Comparison of ENCODE assay signal across 8 mouse cellular contexts in the genomic region with DNA sequence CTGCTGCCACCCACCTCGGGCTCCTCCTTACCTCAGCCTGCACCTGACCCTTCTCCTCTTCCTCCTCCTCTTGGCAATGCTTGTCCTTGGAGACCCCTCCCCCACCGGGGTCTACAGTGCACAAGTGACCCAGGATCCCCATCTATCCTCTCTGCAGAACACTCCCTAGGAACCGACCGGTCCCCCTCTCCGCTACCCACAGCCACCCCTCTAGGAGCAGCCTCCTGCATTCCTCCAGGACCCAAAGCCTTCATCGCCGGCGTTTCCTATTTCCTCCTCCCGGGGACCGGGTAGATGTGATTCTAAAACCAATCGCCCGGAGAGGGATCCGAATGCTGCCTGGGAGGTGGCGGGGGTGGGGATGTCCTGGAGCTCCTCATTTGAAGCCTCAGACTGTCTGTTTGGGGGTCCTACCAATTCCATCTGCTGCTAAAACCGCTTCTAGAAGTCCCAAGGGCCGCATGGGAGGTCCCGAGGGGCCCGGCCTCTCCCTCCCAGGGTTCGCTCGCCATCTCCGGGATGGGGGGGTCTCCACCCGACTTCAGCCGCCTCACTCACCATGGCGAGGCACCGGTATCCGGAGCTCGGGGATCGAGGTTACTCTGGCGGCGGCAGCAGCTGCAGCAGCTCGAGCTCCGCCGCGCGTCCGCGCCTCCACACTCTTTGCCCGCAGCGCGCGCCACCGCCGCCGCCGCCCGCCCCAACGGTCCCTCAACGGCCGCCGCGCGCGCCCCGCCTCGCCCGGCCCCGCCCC. TPM values are rescaled to one million over a fixed set of nuclear protein-coding genes. Genes with fewer than 3 reads are reported as not detected.
DNase-seq lines count a peak whose midpoint lies in the region; ATAC-seq and TF ChIP-seq lines count a peak whose summit lies in the region.

No protein-coding gene starts in this region.

- no peaks in the 10 kb centered on the region for H3K27me3 ChIP-seq in forebrain, embryonic 10.5 days (ENCODE audit: poor library complexity, severe bottlenecking)
- H3K27me3 ChIP-seq in kidney, postnatal 0 days (ENCODE audit: insufficient read depth, low read length), result no peaks in the 10 kb centered on the region
- H3K27me3 ChIP-seq in midbrain, embryonic 11.5 days (ENCODE audit: control insufficient read depth, insufficient read depth, low read length), result no peaks in the 10 kb centered on the region

- peak overlapping the region; percentile 94 for H3K4me2 ChIP-seq in kidney, postnatal 0 days (ENCODE audit: low read length)
- H3K4me2 ChIP-seq in midbrain, embryonic 11.5 days, result peak overlapping the region; percentile 93

- peak overlapping the region; percentile 98 for H3K27ac ChIP-seq in forebrain, embryonic 10.5 days
- H3K27ac ChIP-seq in kidney, postnatal 0 days, result peak overlapping the region; percentile 97
- H3K27ac ChIP-seq in midbrain, embryonic 11.5 days (ENCODE audit: low read depth, low read length), result peak overlapping the region; percentile 96

- H3K4me1 ChIP-seq in forebrain, embryonic 10.5 days, result peaks cover 45% of the 10 kb centered on the region
- H3K4me1 ChIP-seq in kidney, postnatal 0 days (replicated peaks; ENCODE audit: insufficient read depth, low read length), result peaks cover 23% of the 10 kb centered on the region
- peaks cover 30% of the 10 kb centered on the region for H3K4me1 ChIP-seq in midbrain, embryonic 11.5 days (ENCODE audit: control insufficient read depth, insufficient read depth, low read length)

- WGBS in forebrain, embryonic 10.5 days, result under 1% methylated on average over 57 of the region's 57 CpGs
- under 1% methylated on average over 39 of the region's 57 CpGs for WGBS in kidney, postnatal 0 days
- 0% methylated on average over 37 of the region's 57 CpGs for WGBS in midbrain, embryonic 11.5 days

- peak overlapping the region; percentile 96 for H3K9ac ChIP-seq in kidney, postnatal 0 days (ENCODE audit: low read depth, low read length)
- peak overlapping the region; percentile 97 for H3K9ac ChIP-seq in midbrain, embryonic 11.5 days (ENCODE audit: low read length)

- TF ChIP-seq CTCF in brain, embryonic 14.5 days (IDR thresholded peaks at IDR 0.05; ENCODE audit: borderline replicate concordance, extremely low read depth, insufficient read depth, insufficient read length), result no peak
- no peak for TF ChIP-seq CTCF in kidney, postnatal 0 days (IDR thresholded peaks at IDR 0.05; ENCODE audit: low read depth)

- peak overlapping the region; percentile 94 for H3K4me3 ChIP-seq in forebrain, embryonic 10.5 days
- H3K4me3 ChIP-seq in kidney, postnatal 0 days (replicated peaks; ENCODE audit: low read depth, low read length), result peak overlapping the region; percentile 94
- H3K4me3 ChIP-seq in midbrain, embryonic 11.5 days (ENCODE audit: low read depth, low read length), result peak overlapping the region; percentile 76

- ATAC-seq in kidney, postnatal 0 days (replicated peaks; ENCODE audit: low FRiP score, low read depth), result no peak
- peak; percentile 8; the same call in 1 of the 2 replicates for ATAC-seq in midbrain, embryonic 11.5 days (ENCODE audit: low FRiP score)
- no peak for ATAC-seq in megakaryocyte progenitor cell, adult 5-6 weeks (replicated peaks; ENCODE audit: poor library complexity)

- H3K36me3 ChIP-seq in forebrain, embryonic 10.5 days (replicated peaks), result peaks cover 35% of the 10 kb centered on the region
- H3K36me3 ChIP-seq in kidney, postnatal 0 days (ENCODE audit: insufficient read depth, low read length), result peaks cover 13% of the 10 kb centered on the region; the same call in 1 of the 2 replicates
- peaks cover 4% of the 10 kb centered on the region for H3K36me3 ChIP-seq in midbrain, embryonic 11.5 days (ENCODE audit: control insufficient read depth, insufficient read depth, low read length)

- peak; percentile 88 for TF ChIP-seq POLR2A in brain, embryonic 14.5 days (IDR thresholded peaks at IDR 0.05; ENCODE audit: borderline replicate concordance, extremely low read depth, insufficient read depth, insufficient read length, poor library complexity, severe bottlenecking)

- peak; percentile 63 for DNase-seq in layer of hippocampus, adult 11-12 months (ENCODE audit: low spot score)
- DNase-seq in layer of hippocampus, adult 9-10 months (ENCODE audit: low spot score), result no peak
- no peak for DNase-seq in brain, embryonic 14.5 days (ENCODE audit: low read depth)
- DNase-seq in forebrain, embryonic 10.5 days (ENCODE audit: extremely low spot score, low spot score), result no peak
- DNase-seq in kidney, postnatal 0 days (ENCODE audit: low spot score), result no peak
- peak; percentile 96 for DNase-seq in midbrain, embryonic 11.5 days (ENCODE audit: low spot score, missing footprints)
- DNase-seq in Muller cell, postnatal 12 days (ENCODE audit: inconsistent ontology term), result no peak

- no peaks in the 10 kb centered on the region for H3K9me3 ChIP-seq in forebrain, embryonic 10.5 days
- no peaks in the 10 kb centered on the region for H3K9me3 ChIP-seq in kidney, postnatal 0 days (replicated peaks; ENCODE audit: low read length)
- H3K9me3 ChIP-seq in midbrain, embryonic 11.5 days (ENCODE audit: control insufficient read depth, low read length), result no peaks in the 10 kb centered on the region

RNA-seq across cellular contexts. Expression of gene Calm3, which starts 0.5 kb away (rescaled TPM):
- polyA plus RNA-seq in brain, embryonic 14.5 days (2012; rRNA removed), result 580 and 837 TPM in 2 replicates
- polyA plus RNA-seq in forebrain, embryonic 10.5 days (2016; fragmentation: Nextera tagmentation; extraction: Ambion mirVana), result 156 and 163 TPM in 2 replicates
- polyA plus RNA-seq in kidney, postnatal 0 days (2015; fragmentation: Nextera tagmentation; extraction: Ambion mirVana), result 134 and 136 TPM in 2 replicates
- polyA plus RNA-seq in midbrain, embryonic 11.5 days (2014; fragmentation: Nextera tagmentation; extraction: Ambion mirVana), result 284 and 295 TPM in 2 replicates
- total RNA-seq in megakaryocyte progenitor cell, adult 5-6 weeks (2015), result 125 and 150 TPM in 2 replicates
- 419 and 440 TPM in 2 replicates for total RNA-seq in megakaryocyte progenitor cell, adult 5-6 weeks (2017)

RNA-seq across cellular contexts. Expression of gene Ptgir, which starts 17.2 kb away (rescaled TPM):
- 0.47 and 0.75 TPM in 2 replicates for polyA plus RNA-seq in brain, embryonic 14.5 days (2012; rRNA removed)
- 0.10 TPM in 2 replicates for polyA plus RNA-seq in forebrain, embryonic 10.5 days (2016; fragmentation: Nextera tagmentation; extraction: Ambion mirVana)
- polyA plus RNA-seq in kidney, postnatal 0 days (2015; fragmentation: Nextera tagmentation; extraction: Ambion mirVana), result 2.2 and 2.3 TPM in 2 replicates
- polyA plus RNA-seq in midbrain, embryonic 11.5 days (2014; fragmentation: Nextera tagmentation; extraction: Ambion mirVana), result 0.94 and 1.2 TPM in 2 replicates
- 2.1 and 2.6 TPM in 2 replicates for total RNA-seq in megakaryocyte progenitor cell, adult 5-6 weeks (2015)
- total RNA-seq in megakaryocyte progenitor cell, adult 5-6 weeks (2017), result 1.8 and 4.0 TPM in 2 replicates

RNA-seq across cellular contexts. Expression of gene Pnmal2, which starts 21.0 kb away (rescaled TPM):
- polyA plus RNA-seq in brain, embryonic 14.5 days (2012; rRNA removed), result 44.9 and 96.9 TPM in 2 replicates
- 4.3 and 6.8 TPM in 2 replicates for polyA plus RNA-seq in forebrain, embryonic 10.5 days (2016; fragmentation: Nextera tagmentation; extraction: Ambion mirVana)
- 7.0 and 8.1 TPM in 2 replicates for polyA plus RNA-seq in kidney, postnatal 0 days (2015; fragmentation: Nextera tagmentation; extraction: Ambion mirVana)
- 8.3 and 8.6 TPM in 2 replicates for polyA plus RNA-seq in midbrain, embryonic 11.5 days (2014; fragmentation: Nextera tagmentation; extraction: Ambion mirVana)
- not detected in 2 replicates for total RNA-seq in megakaryocyte progenitor cell, adult 5-6 weeks (2015)
- 0.20 TPM in 1 of 2 replicates, not detected in the other for total RNA-seq in megakaryocyte progenitor cell, adult 5-6 weeks (2017)

RNA-seq across cellular contexts. Expression of gene Gng8, which starts 31.9 kb away (rescaled TPM):
- 11.5 and 15.5 TPM in 2 replicates for polyA plus RNA-seq in brain, embryonic 14.5 days (2012; rRNA removed)
- polyA plus RNA-seq in forebrain, embryonic 10.5 days (2016; fragmentation: Nextera tagmentation; extraction: Ambion mirVana), result 5.5 and 6.6 TPM in 2 replicates
- 7.3 and 8.9 TPM in 2 replicates for polyA plus RNA-seq in kidney, postnatal 0 days (2015; fragmentation: Nextera tagmentation; extraction: Ambion mirVana)
- polyA plus RNA-seq in midbrain, embryonic 11.5 days (2014; fragmentation: Nextera tagmentation; extraction: Ambion mirVana), result 9.7 and 10.2 TPM in 2 replicates
- not detected in 2 replicates for total RNA-seq in megakaryocyte progenitor cell, adult 5-6 weeks (2015)
- total RNA-seq in megakaryocyte progenitor cell, adult 5-6 weeks (2017), result not detected in 2 replicates

RNA-seq across cellular contexts. Expression of gene Pnmal1, which starts 36.0 kb away (rescaled TPM):
- 28.0 and 34.5 TPM in 2 replicates for polyA plus RNA-seq in brain, embryonic 14.5 days (2012; rRNA removed)
- 7.3 and 9.3 TPM in 2 replicates for polyA plus RNA-seq in forebrain, embryonic 10.5 days (2016; fragmentation: Nextera tagmentation; extraction: Ambion mirVana)
- 0.28 and 0.33 TPM in 2 replicates for polyA plus RNA-seq in kidney, postnatal 0 days (2015; fragmentation: Nextera tagmentation; extraction: Ambion mirVana)
- polyA plus RNA-seq in midbrain, embryonic 11.5 days (2014; fragmentation: Nextera tagmentation; extraction: Ambion mirVana), result 22.5 and 23.7 TPM in 2 replicates
- total RNA-seq in megakaryocyte progenitor cell, adult 5-6 weeks (2015), result not detected in 2 replicates
- not detected in 2 replicates for total RNA-seq in megakaryocyte progenitor cell, adult 5-6 weeks (2017)

Comparison
In these comparisons a context has a peak if more than half of its experiments do, and no peak if none do; other contexts are left out.
1. DNase-seq: peak in layer of hippocampus, adult 11-12 months (single experiment) and midbrain, embryonic 11.5 days (single experiment); none in layer of hippocampus, adult 9-10 months (single experiment), brain, embryonic 14.5 days (single experiment), forebrain, embryonic 10.5 days (single experiment), kidney, postnatal 0 days (single experiment) and Muller cell, postnatal 12 days (single experiment).
2. Peak in every context shown above with its lines, with median percentiles within 50 percentile points of each other: H3K27ac ChIP-seq and H3K4me3 ChIP-seq.